Mouse (Mus musculus) heart, adult 2 months (tissue): ENCODE data around the gene Faap100.
"Not testable (repeated sequence)": the region's sequence is repeated elsewhere in the genome, so short reads cannot be mapped to it uniquely, and the experiment has no call there.

ENCODE experiments used
- CTCF ChIP-seq: fragments of 200-600 bp; IDR thresholded peaks from 2 replicates; pipeline ENCODE4 v1.8.1; 2022; ENCODE audit warnings: antibody characterized with exemption, mild to moderate bottlenecking, moderate library complexity
- POLR2A ChIP-seq: fragments of 200-500 bp; IDR thresholded peaks from 2 replicates; pipeline ENCODE4 v1.6.1; 2011; ENCODE audit warnings: mild to moderate bottlenecking, low read depth, low read length, control low read depth; ENCODE audit not compliant: insufficient read depth

- not testable (repeated sequence) for TF ChIP-seq CTCF, POLR2A
These were observed 26.5 kb downstream of the Faap100 start for GRCm38 (mm10) chr11:120352093-120352350.
